Mouse (Mus musculus) E14TG2a.4 (cell line): ENCODE measurements around the gene Gramd4.

Source experiments
- CTCF ChIP-seq: conservative IDR thresholded peaks from 2 replicates; pipeline ENCODE4 v1.5.1; 2014; ENCODE audit warnings: low read length
- POU5F1 ChIP-seq: IDR thresholded peaks from 2 replicates; pipeline ENCODE4 v1.6.1; 2014; ENCODE audit warnings: low read length, borderline replicate concordance

GRCm38 (mm10) chr15:86095722-86096603 is 38.5 kb downstream of the Gramd4 start:
- TF ChIP-seq CTCF = no peak
- no peak for TF ChIP-seq POU5F1
